Mouse (Mus musculus) cerebellum, postnatal 14 days (tissue): ENCODE measurements around the gene Cpox.
"Not testable (repeated sequence)": the region's sequence is repeated elsewhere in the genome, so short reads cannot be mapped to it uniquely, and the experiment has no call there.

ENCODE experiments used
- DNase-seq, 2 experiments: peaks; one replicate each; pipeline ENCODE4 v3.0.0; 2021; ENCODE audit warnings: mixed read lengths in 2 of 2

Cpox gene

GRCm38 (mm10) chr16:58669917-58670630, at the start of gene Cpox:
Cpox (plus strand) TSS chr16:58670292.
- DNase-seq, result peak; percentile 80 to 87

GRCm38 (mm10) chr16:58622377-58622776, 47.7 kb upstream of the Cpox start:
- no peak for DNase-seq

GRCm38 (mm10) chr16:58623114-58623513, 47.0 kb upstream of the Cpox start:
- no peak for DNase-seq

GRCm38 (mm10) chr16:58623944-58624343, 46.1 kb upstream of the Cpox start:
- DNase-seq, result peak; percentile 34 to 51

GRCm38 (mm10) chr16:58627597-58628335, 42.3 kb upstream of the Cpox start:
- no peak for DNase-seq

GRCm38 (mm10) chr16:58628336-58628680, 41.8 kb upstream of the Cpox start:
- no peak for DNase-seq

- DNase-seq, result no peak
These were observed 41.1 kb upstream of the Cpox start for GRCm38 (mm10) chr16:58628968-58629367.

GRCm38 (mm10) chr16:58629736-58630135, 40.4 kb upstream of the Cpox start:
- no peak for DNase-seq

GRCm38 (mm10) chr16:58635866-58636265, 34.2 kb upstream of the Cpox start:
- DNase-seq, result no peak

- no peak for DNase-seq
These were observed 32.6 kb upstream of the Cpox start for GRCm38 (mm10) chr16:58637448-58637847.

GRCm38 (mm10) chr16:58638016-58638415, 32.1 kb upstream of the Cpox start:
- DNase-seq, result no peak

GRCm38 (mm10) chr16:58638689-58639175, 31.4 kb upstream of the Cpox start, which contains the start of gene E330017A01Rik:
E330017A01Rik (minus strand) TSS chr16:58638739.
- DNase-seq, result no peak

- DNase-seq, result no peak
These were observed 20.1 kb upstream of the Cpox start for GRCm38 (mm10) chr16:58649979-58650378.

GRCm38 (mm10) chr16:58655751-58656150, 14.3 kb upstream of the Cpox start:
- no peak for DNase-seq

GRCm38 (mm10) chr16:58656526-58656925, 13.6 kb upstream of the Cpox start:
- no peak for DNase-seq

- no peak for DNase-seq
These were observed 11.4 kb upstream of the Cpox start for GRCm38 (mm10) chr16:58658668-58659067.

- DNase-seq, result no peak
These were observed 8.3 kb upstream of the Cpox start for GRCm38 (mm10) chr16:58661826-58662225.

- no peak for DNase-seq
These were observed 7.8 kb upstream of the Cpox start for GRCm38 (mm10) chr16:58662287-58662791.

GRCm38 (mm10) chr16:58663021-58663420, 7.1 kb upstream of the Cpox start:
- DNase-seq, result no peak

GRCm38 (mm10) chr16:58663816-58664215, 6.3 kb upstream of the Cpox start:
- no peak for DNase-seq

GRCm38 (mm10) chr16:58665137-58665536, 5.0 kb upstream of the Cpox start:
- not testable (repeated sequence) for DNase-seq

GRCm38 (mm10) chr16:58666681-58667080, 3.4 kb upstream of the Cpox start:
- DNase-seq, result not testable (repeated sequence)

- DNase-seq, result no peak
These were observed 1.5 kb upstream of the Cpox start for GRCm38 (mm10) chr16:58668586-58668985.

GRCm38 (mm10) chr16:58669264-58669663, 828 bp upstream of the Cpox start:
- DNase-seq, result peak in 1 of 2 experiments; percentile 8
